Mouse (Mus musculus) liver, postnatal 0 days (tissue): ENCODE measurements around the gene F10. TPM values are rescaled to one million over a fixed set of nuclear protein-coding genes. Genes with fewer than 3 reads are reported as not detected.
A peak's percentile ranks its signal among the peaks of the same experiment; 100 is the strongest.

ENCODE experiments used
- ATAC-seq: fragments of 200-750 bp; cut with Nextera tagmentation; 2 replicates; pipeline ENCODE4 v1.8.0; 2017; ENCODE audit warnings: mild to moderate bottlenecking, moderate library complexity
- DNase-seq: peaks from one replicate; pipeline ENCODE4 v3.0.0-alpha.2; 2016
- H3K27ac ChIP-seq: fragments of 300-500 bp; sonication (generic); 2 replicates; pipeline ENCODE4 v1.5.1; 2014; ENCODE audit warnings: antibody characterized with exemption, moderate library complexity, mild to moderate bottlenecking, low read depth
- H3K27me3 ChIP-seq: fragments of 300-500 bp; sonication (generic); 2 replicates; pipeline ENCODE4 v1.6.1; 2014; ENCODE audit warnings: low read length, control low read depth, mixed read lengths; ENCODE audit not compliant: insufficient read depth
- H3K36me3 ChIP-seq: fragments of 300-500 bp; sonication (generic); replicated peaks from 2 replicates; pipeline ENCODE4 v1.6.1; 2014; ENCODE audit warnings: mild to moderate bottlenecking, control low read depth, low read length, moderate library complexity, mixed read lengths; ENCODE audit not compliant: insufficient read depth
- H3K4me1 ChIP-seq: fragments of 300-500 bp; sonication (generic); 2 replicates; pipeline ENCODE4 v1.6.1; 2014; ENCODE audit warnings: antibody characterized with exemption, mild to moderate bottlenecking, control low read depth; ENCODE audit not compliant: insufficient read depth
- H3K4me2 ChIP-seq: fragments of 300-500 bp; sonication (generic); 2 replicates; pipeline ENCODE4 v1.6.1; 2014; ENCODE audit warnings: low read depth, mild to moderate bottlenecking, low read length, moderate library complexity, mixed read lengths
- H3K4me3 ChIP-seq: fragments of 300-500 bp; sonication (generic); 2 replicates; pipeline ENCODE4 v1.5.1; 2014; ENCODE audit warnings: low read depth, low read length
- H3K9ac ChIP-seq: fragments of 300-500 bp; sonication (generic); replicated peaks from 2 replicates; pipeline ENCODE4 v1.6.1; 2014; ENCODE audit warnings: mild to moderate bottlenecking, moderate library complexity
- H3K9me3 ChIP-seq: fragments of 300-500 bp; sonication (generic); 2 replicates; pipeline ENCODE4 v1.6.1; 2016; ENCODE audit warnings: mild to moderate bottlenecking, control low read depth, low read length, mixed read lengths
- CTCF ChIP-seq: sonication (generic); IDR thresholded peaks from 2 replicates; pipeline ENCODE4 v1.5.1; 2016; ENCODE audit warnings: antibody characterized with exemption, low read depth
- EP300 ChIP-seq: IDR thresholded peaks from 2 replicates; pipeline ENCODE4 v1.6.1; 2016; ENCODE audit warnings: antibody characterized with exemption, low read depth, mild to moderate bottlenecking
- WGBS: fragments of 180-500 bp; shearing (Covaris S2); extraction: QIAGEN DNeasy Blood & Tissue Kit; methylation state at CpG from one replicate; pipeline ENCODE4 v1.1.7; 2014; ENCODE audit not compliant: insufficient replicate concordance; 5-methylcytosine and 5-hydroxymethylcytosine counted together
- polyA plus RNA-seq: library from polyadenylated mRNA; unstranded; fragments of >200 nt; fragmentation: Nextera tagmentation; extraction: Ambion mirVana; gene quantifications from 2 replicates; pipeline ENCODE4 v1.2.1, GENCODE M21; 2015

F10 gene
- polyA plus RNA-seq, 1 experiment from 2014 or later = 542 TPM

GRCm38 (mm10) chr8:12996831-12997275, 40.3 kb upstream of the F10 start:
- Histone ChIP-seq H3K9ac (no peak overlapping the region), H3K27ac (no peak overlapping the region), H3K4me1 (no peaks in the 10 kb centered on the region), H3K27me3 (no peaks in the 10 kb centered on the region), H3K4me2 (no peak overlapping the region), H3K4me3 (no peak overlapping the region), H3K9me3 (no peaks in the 10 kb centered on the region), H3K36me3 (no peaks in the 10 kb centered on the region)
- WGBS = 66% methylated on average over 8 of the region's 8 CpGs
- ATAC-seq = no peak
- DNase-seq = no peak
- TF ChIP-seq CTCF (no peak), EP300 (no peak)

- ATAC-seq (peak; percentile 66; the same call in 1 of the 2 replicates), DNase-seq (no peak)
- H3K9ac ChIP-seq = no peak overlapping the region
- no peak overlapping the region for H3K4me3 ChIP-seq
- 71% methylated on average over 8 of the region's 8 CpGs for WGBS
- no peaks in the 10 kb centered on the region for H3K27me3 ChIP-seq
- no peaks in the 10 kb centered on the region for H3K36me3 ChIP-seq
- H3K27ac ChIP-seq = no peak overlapping the region
- TF ChIP-seq EP300 (no peak), CTCF (no peak)
- H3K4me1 ChIP-seq = no peaks in the 10 kb centered on the region
- H3K4me2 ChIP-seq = no peak overlapping the region
- no peaks in the 10 kb centered on the region for H3K9me3 ChIP-seq
These were observed 38.8 kb upstream of the F10 start for GRCm38 (mm10) chr8:12998331-12998730.

DNA sequence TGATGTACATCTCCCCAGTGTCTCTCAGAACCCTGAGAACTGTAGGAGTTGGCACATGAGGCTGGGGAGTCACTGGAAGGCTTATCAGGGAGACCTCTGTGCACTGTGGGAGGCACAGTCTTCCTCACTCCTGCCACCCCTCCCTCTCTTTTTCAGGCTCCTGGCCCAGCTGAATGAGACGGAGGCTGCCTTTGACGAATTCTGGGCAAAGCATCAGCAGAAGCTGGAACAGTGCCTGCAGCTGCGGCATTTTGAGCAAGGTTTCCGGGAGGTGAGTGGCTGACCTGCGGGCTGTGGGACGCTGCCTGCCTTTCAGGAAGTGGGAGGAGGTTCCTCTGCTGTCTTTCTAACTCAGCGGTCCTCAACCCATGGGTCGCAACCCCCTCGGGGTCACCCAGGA, 37.3 kb upstream of the F10 start:
- H3K4me2 ChIP-seq = no peak overlapping the region
- no peaks in the 10 kb centered on the region for H3K9me3 ChIP-seq
- H3K27me3 ChIP-seq = no peaks in the 10 kb centered on the region
- 58% methylated on average over 9 of the region's 9 CpGs for WGBS
- H3K9ac ChIP-seq = no peak overlapping the region
- no peaks in the 10 kb centered on the region for H3K36me3 ChIP-seq
- no peak for DNase-seq
- TF ChIP-seq EP300 (no peak), CTCF (no peak)
- H3K4me3 ChIP-seq = no peak overlapping the region
- H3K4me1 ChIP-seq = no peaks in the 10 kb centered on the region
- no peak overlapping the region for H3K27ac ChIP-seq
- ATAC-seq = no peak

DNA sequence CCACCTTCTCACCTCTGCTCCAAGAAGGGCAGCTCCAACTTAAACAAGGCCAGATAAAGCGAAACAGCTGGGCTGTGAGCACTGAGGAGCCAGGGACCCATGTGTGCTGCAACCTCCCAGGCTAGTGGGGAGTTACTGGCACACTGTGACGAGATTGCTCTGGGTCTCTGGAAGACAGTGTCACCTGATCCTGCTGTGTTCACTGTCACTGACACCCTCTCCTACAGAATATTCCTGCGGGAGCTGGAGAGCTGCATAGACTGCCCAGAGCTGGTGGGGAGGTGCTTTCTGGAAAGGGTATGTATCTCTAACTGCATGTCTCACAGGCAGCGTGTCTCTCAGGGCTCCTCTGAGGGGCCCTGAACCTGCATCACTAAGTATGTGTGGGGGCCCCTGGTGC, 29.6 kb upstream of the F10 start:
- Histone ChIP-seq H3K27me3 (no peaks in the 10 kb centered on the region), H3K36me3 (no peaks in the 10 kb centered on the region), H3K4me3 (no peak overlapping the region), H3K4me1 (no peaks in the 10 kb centered on the region), H3K4me2 (no peak overlapping the region), H3K9me3 (no peaks in the 10 kb centered on the region), H3K27ac (no peak overlapping the region), H3K9ac (no peak overlapping the region)
- TF ChIP-seq EP300 (no peak), CTCF (no peak)
- 64% methylated on average over 4 of the region's 4 CpGs for WGBS
- no peak for ATAC-seq
- no peak for DNase-seq

- Histone ChIP-seq H3K4me2 (no peak overlapping the region), H3K27me3 (no peaks in the 10 kb centered on the region), H3K4me1 (no peaks in the 10 kb centered on the region), H3K9ac (no peak overlapping the region), H3K27ac (no peak overlapping the region), H3K9me3 (no peaks in the 10 kb centered on the region), H3K4me3 (no peak overlapping the region), H3K36me3 (no peaks in the 10 kb centered on the region)
- ATAC-seq = peak; percentile 82
- WGBS = 42% methylated on average over 4 of the region's 4 CpGs
- TF ChIP-seq CTCF (peak; percentile 73), EP300 (no peak)
- peak; percentile 46 for DNase-seq
These were observed 26.8 kb upstream of the F10 start for GRCm38 (mm10) chr8:13010313-13010712.

- ATAC-seq (no peak), DNase-seq (no peak)
- no peak for TF ChIP-seq CTCF
- TF ChIP-seq EP300 = no peak
- H3K4me2 ChIP-seq = no peak overlapping the region
- no peaks in the 10 kb centered on the region for H3K27me3 ChIP-seq
- 52% methylated on average over 4 of the region's 4 CpGs for WGBS
- H3K4me1 ChIP-seq = no peaks in the 10 kb centered on the region
- no peak overlapping the region for H3K27ac ChIP-seq
- no peaks in the 10 kb centered on the region for H3K36me3 ChIP-seq
- no peak overlapping the region for H3K4me3 ChIP-seq
- H3K9ac ChIP-seq = no peak overlapping the region
- no peaks in the 10 kb centered on the region for H3K9me3 ChIP-seq
These were observed 17.5 kb upstream of the F10 start for GRCm38 (mm10) chr8:13019560-13019959.

DNA sequence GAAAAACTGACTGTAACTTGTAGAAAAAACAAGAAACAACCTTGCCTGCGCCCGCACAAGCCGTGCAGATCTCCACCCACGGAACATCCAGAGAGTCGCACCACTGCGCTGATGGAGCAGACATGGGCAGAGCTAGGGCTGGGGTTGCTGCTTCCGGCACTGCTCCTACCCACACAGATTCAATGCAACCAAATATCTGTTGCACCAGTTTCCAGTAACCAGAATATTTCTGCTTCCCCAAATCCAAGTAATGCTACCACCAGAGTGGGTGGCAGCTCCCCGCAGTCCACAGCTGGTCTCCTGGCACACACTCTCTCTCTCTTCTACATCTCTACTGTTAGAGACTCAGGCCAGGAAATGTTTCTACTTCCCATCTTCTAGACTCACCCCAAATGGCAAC, 15.3 kb upstream of the F10 start:
- TF ChIP-seq CTCF (no peak), EP300 (no peak)
- no peak for ATAC-seq
- WGBS = 75% methylated on average over 8 of the region's 8 CpGs

More for the DNA sequence above, 15.3 kb upstream of the F10 start:
- no peak for DNase-seq
- H3K4me3 ChIP-seq = no peak overlapping the region
- H3K4me1 ChIP-seq = peaks cover 15% of the 10 kb centered on the region
- H3K9ac ChIP-seq = no peak overlapping the region
- no peak overlapping the region for H3K4me2 ChIP-seq
- H3K9me3 ChIP-seq = no peaks in the 10 kb centered on the region
- no peaks in the 10 kb centered on the region for H3K36me3 ChIP-seq
- no peak overlapping the region for H3K27ac ChIP-seq
- no peaks in the 10 kb centered on the region for H3K27me3 ChIP-seq
